34 mouse cellular contexts compared by ENCODE assay signal in genomic region chr4:46658946-46659345, GRCm38 (mm10).
"Had no signal": no experiment of that assay in that cellular context is flagged by ENCODE, and none has a peak within 500 bp of the region (broad histone marks: within the 10 kb centered on the region; RNA-seq: fewer than 3 reads in every experiment).

No protein-coding gene starts in this region.

- H3K36me3 ChIP-seq: heart, embryonic 12.5 days; heart, embryonic 13.5 days; heart, embryonic 15.5 days; hindbrain, embryonic 10.5 days; hindbrain, embryonic 12.5 days; hindbrain, embryonic 13.5 days; hindbrain, embryonic 15.5 days; intestine, embryonic 15.5 days; kidney, embryonic 15.5 days had no signal

- DNase-seq: heart, postnatal 10 days; heart, postnatal 14 days; heart, postnatal 36 days; heart, postnatal 4 days; kidney, adult 11 months; kidney, adult 18-20 months; kidney, adult 2 months; kidney, adult 8-10 months; kidney, adult 9 months; kidney, postnatal 10 days; kidney, postnatal 14 days; kidney, postnatal 25 days; kidney, postnatal 36 days; kidney, postnatal 4 days; layer of hippocampus, adult 9-11 months; layer of hippocampus, postnatal 36 days had no signal

- H3K27ac ChIP-seq: heart, embryonic 13.5 days; heart, embryonic 15.5 days; hindbrain, embryonic 10.5 days; hindbrain, embryonic 12.5 days; hindbrain, embryonic 13.5 days; hindbrain, embryonic 14.5 days; hindbrain, embryonic 15.5 days; hindbrain, postnatal 0 days; intestine, embryonic 15.5 days; kidney, embryonic 15.5 days; kidney, postnatal 0 days; layer of hippocampus, adult 2 months; left cerebral cortex, adult 2 months had no signal

- H3K4me2 ChIP-seq: heart, embryonic 12.5 days; heart, embryonic 13.5 days; heart, embryonic 15.5 days; hindbrain, embryonic 12.5 days; hindbrain, embryonic 13.5 days; hindbrain, embryonic 14.5 days; hindbrain, embryonic 15.5 days; intestine, embryonic 15.5 days; kidney, embryonic 15.5 days had no signal

- H3K27me3 ChIP-seq: hindbrain, embryonic 15.5 days; intestine, embryonic 15.5 days; kidney, embryonic 15.5 days had no signal

- H3K4me3 ChIP-seq: heart, embryonic 12.5 days; heart, embryonic 13.5 days; heart, embryonic 15.5 days; hindbrain, embryonic 10.5 days; hindbrain, embryonic 12.5 days; hindbrain, embryonic 13.5 days; hindbrain, embryonic 15.5 days; intestine, embryonic 15.5 days; kidney, embryonic 15.5 days; layer of hippocampus, adult 2 months; left cerebral cortex, adult 2 months had no signal

- H3K9me3 ChIP-seq: heart, embryonic 12.5 days; heart, embryonic 13.5 days; heart, embryonic 15.5 days; hindbrain, embryonic 12.5 days; hindbrain, embryonic 13.5 days; hindbrain, embryonic 15.5 days; intestine, embryonic 15.5 days; kidney, embryonic 15.5 days had no signal

- H3K9ac ChIP-seq: heart, embryonic 12.5 days; heart, embryonic 13.5 days; heart, embryonic 15.5 days; hindbrain, embryonic 12.5 days; hindbrain, embryonic 13.5 days; hindbrain, embryonic 14.5 days; hindbrain, embryonic 15.5 days; intestine, embryonic 15.5 days; kidney, embryonic 15.5 days had no signal

- H3K4me1 ChIP-seq: hindbrain, embryonic 15.5 days had no signal

- ATAC-seq: hindbrain, embryonic 16.5 days; hindbrain, postnatal 0 days; inflammation-experienced regulatory T-cells, adult 6 months; intestine, embryonic 15.5 days; intestine, embryonic 16.5 days; intestine, postnatal 0 days had no signal
